Mouse (Mus musculus) fibroblast of lung, adult 2 months (primary cell): ENCODE results near the gene Tfe3.
"Not testable (repeated sequence)": the region's sequence is repeated elsewhere in the genome, so short reads cannot be mapped to it uniquely, and the experiment has no call there.

Experiments
- DNase-seq: peaks from one replicate; pipeline ENCODE4 v3.0.0-alpha.2; 2011; ENCODE audit warnings: low read depth

The Tfe3 gene

DNA sequence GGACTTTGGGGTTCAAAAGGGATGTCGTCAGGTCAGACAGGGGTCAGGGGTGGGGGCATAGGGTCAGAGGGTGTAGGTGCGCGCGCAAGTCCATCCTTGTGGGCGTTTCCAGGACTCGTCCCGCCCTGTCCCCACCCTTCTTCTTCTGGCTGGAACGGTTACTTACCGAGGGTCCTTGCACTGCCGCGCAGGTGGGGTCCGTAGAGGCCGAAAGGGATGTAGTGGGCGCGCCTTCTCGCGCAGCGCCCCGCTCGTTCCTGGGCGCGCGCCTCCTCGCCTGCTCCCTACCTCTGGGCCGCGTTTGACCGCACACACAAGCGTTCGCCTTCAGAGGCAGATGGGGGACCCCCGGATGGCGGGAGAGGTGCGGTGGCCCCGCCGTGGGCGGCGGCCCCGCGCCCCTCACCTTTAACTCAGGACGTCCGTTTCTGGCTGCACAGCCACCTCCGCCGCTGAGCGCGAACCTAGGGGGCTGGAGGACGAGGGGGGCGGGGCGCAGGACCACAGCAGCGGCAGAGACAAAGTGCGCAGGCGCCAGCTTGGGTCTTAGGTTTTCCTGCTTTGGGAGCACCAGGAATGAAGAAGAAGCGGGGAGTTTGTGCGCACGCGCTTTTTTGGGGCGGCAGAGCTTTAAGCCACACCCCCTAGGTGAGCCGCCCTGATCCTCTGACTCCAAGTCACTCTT lies 11.8 kb upstream of the Tfe3 start, which contains the start of gene Ccdc120:
TSS of gene Ccdc120 (minus strand) at position 474 of the 685 bp plus-strand sequence.
- DNase-seq, result no peak

GRCm38 (mm10) chrX:7753627-7754026 lies 8.7 kb upstream of the Tfe3 start:
- not testable (repeated sequence) for DNase-seq

GRCm38 (mm10) chrX:7762921-7763197 lies 499 bp downstream of the Tfe3 start:
- DNase-seq, result no peak

DNA sequence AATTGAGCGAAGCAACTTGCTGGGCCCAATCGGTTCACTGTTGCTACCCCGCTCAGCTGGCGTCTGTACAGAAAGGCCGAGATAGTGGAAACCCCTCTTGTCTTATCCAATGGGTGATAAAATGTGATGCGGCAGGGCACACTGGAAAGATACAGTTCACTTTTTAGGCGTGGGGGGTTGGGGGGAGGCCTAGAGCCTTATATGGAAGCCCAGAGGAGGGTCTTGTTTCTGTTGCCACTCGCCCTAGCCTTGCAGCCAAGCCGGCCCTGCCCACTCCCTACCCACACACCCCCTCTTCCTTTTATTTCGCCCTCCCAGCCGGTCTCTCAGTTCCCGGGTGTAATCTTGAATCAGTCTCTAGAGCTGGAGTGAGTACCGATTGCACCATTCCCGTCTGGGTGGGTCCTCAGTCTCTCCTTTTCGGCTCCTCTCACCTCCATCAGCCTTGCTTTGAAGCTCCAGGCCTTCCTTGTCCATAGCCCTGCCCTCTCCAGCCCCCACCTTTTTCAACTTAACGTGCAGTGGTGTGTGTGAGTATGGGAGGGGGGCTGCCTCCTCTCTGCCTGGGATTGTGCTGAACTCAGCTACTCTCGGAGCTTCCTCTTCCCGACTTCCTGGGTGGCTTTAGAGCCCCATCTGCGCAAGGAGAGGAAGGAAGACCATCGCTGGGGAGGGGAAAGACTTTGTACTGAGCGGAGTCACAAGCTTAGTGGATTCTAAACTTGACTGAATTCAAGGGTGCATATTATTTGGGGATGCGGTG lies 1.5 kb downstream of the Tfe3 start:
- no peak for DNase-seq

- DNase-seq, result no peak
Measured at GRCm38 (mm10) chrX:7764657-7765280, 2.4 kb downstream of the Tfe3 start.

GRCm38 (mm10) chrX:7765281-7765670 lies 2.9 kb downstream of the Tfe3 start:
- no peak for DNase-seq

- DNase-seq, result peak; percentile 71
Measured at GRCm38 (mm10) chrX:7765764-7766163, 3.4 kb downstream of the Tfe3 start.

DNA sequence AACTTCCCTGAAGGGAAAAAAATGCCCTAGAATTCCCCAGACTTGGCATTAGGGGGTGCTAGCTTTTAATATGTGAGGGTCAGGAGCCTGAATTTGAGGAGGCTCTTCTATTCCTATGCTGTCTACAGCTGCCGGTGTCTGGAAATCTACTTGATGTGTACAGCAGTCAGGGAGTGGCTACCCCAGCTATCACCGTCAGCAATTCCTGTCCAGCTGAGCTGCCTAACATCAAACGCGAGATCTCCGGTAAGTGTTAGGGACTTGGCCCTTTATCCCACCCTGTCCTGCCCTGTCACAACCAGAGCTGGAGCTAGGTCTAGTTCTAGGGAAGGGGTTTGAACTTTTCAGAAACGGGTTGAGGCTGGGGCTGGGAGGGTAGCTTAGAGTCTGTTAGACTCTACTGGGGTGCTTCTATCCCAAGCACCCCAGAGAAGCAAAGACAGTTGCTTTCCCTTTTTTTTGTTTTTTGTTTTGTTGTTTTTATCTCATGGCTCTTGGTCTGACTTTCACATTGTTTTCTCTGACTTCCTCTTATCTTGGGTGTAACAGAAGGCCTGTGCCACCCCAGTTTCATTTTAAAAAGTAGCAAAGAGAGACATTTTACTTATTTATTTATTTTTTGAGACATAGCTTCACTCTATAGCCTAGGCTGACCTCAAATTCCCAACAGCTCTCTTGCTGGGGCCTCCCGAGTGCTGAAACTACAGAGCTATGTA lies 7.1 kb downstream of the Tfe3 start:
- DNase-seq, result no peak

- DNase-seq, result no peak
Measured at GRCm38 (mm10) chrX:7772766-7773165, 10.4 kb downstream of the Tfe3 start.

DNA sequence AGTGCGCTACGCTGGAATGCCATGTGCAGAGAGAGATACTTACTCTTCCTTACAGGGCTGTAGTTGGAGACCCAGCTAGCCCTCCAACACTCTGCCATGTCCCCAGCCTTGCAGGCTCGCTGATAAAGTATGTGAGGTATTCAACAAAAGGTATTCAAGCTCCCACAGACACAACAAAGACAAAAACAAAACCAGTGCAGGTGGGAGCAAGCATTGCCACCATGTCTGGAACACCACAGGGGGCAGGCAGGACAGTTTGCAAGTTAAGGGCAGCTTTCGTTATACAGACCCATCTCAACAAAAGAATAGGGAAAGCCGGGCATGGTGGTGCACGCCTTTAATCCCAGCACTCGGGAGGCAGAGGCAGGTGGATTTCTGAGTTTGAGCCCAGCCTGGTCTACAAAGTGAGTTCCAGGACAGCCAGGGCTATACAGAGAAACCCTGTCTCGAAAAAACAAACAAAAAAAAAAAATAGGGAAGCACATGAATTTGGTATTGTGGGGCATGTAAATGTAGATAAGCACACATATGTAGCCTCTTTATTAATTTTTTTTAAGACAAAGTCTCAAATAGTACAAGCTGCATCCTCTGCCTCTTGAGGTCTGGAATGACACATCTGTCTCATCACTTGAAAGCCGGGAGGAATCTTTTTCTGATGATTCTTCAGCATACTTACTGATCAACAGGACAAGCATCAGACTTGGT lies 13.3 kb downstream of the Tfe3 start:
- no peak for DNase-seq

DNA sequence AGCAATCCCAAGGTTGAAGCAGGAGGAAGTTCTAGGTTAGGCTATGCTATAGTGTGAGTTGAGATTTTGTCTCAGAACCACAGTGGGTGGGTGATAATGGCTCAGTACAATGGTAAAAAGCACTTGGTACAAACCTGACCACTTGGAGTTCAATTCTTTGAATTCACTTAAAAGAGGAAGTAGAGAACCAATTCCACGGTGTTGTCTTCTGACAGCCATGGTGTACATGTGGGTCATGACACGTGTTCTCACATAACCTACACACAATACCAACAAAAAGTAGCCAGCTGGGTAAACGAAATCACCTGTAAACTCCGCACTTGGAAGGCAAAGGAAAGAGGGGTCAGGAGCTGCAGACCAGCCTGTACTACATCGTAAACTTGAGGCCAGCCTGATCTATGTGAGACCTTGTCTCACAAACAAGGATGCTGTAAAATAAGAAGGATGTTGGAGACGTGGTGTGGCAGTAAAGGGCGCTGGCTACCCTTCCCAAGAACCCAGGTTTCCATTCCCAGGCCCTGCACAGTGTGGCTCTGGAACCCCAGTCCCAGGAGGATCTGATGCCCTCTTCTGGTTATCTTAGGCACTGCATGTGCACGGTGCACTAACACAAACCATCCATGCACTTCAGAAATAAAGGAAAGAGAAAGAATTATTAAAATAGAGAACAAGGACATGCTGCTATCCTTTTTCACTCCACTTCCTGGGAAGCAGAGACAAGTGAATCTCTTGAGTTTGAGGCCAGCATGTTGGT lies 14.1 kb downstream of the Tfe3 start:
- no peak for DNase-seq

DNA sequence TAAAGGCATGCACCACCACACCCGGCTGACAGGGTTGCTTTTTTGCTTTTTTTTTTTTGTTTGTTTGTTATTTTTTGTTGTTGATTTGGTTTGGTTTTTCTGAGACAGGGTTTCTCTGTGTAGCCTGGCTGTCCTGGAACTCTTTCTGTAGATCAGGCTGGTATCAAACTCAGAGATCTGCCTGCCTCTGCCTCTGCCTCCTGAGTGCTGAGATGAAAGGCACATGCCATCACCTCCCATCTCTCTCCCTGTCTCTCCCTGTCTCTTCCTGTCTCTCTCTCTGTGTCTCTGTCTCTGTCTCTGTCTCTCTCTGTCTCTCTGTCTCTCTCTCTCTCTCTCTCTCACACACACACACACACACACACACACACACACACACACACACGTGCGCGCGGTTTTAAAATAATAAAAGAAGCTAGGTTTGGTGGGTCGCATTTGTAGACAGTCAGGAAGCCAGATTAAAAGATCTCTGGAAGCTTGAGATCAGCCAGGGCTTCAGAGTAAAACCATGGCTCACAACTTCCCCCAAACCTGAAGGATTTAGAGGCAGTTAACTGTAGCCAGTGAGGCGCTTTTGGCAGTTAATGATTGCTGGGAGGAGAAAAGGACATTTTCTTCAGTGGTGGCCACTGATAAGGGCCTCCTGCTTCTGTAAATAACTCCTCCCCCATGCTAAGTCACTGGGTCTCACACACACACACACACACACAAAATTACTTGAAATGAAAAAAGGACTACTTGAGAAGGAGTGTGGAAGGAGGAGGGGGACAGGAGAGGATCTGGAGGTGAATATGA lies 16.3 kb downstream of the Tfe3 start:
- no peak for DNase-seq

GRCm38 (mm10) chrX:7779294-7779693 lies 16.9 kb downstream of the Tfe3 start:
- DNase-seq, result no peak

DNA sequence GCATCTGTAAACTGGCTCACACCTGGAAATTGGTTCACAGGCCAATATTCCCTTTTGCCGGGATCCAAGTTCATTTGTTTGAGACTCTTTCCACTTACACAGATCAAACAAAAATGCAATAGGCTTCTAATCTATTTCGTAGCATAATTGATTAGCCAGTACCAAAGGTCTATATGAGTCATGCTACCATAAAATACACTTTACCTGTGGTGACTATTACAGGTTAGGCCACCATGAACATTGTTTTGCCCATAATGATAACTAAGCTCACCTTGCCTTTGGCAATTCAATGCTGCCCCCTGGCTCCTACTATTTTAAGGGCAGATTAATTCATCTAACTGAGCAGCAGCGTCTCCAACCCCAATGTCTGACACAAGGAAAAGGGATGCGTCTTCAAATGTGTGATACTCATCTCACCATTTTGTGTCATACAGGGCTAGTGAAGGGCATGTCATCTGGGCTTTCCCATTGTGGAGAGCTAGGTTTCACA lies 20.3 kb downstream of the Tfe3 start:
- DNase-seq, result no peak

GRCm38 (mm10) chrX:7789542-7790136 lies 27.3 kb downstream of the Tfe3 start, which contains the start of gene Gripap1:
TSS of gene Gripap1 (plus strand) at chrX:7789765.
- peak; percentile 58 for DNase-seq

DNA sequence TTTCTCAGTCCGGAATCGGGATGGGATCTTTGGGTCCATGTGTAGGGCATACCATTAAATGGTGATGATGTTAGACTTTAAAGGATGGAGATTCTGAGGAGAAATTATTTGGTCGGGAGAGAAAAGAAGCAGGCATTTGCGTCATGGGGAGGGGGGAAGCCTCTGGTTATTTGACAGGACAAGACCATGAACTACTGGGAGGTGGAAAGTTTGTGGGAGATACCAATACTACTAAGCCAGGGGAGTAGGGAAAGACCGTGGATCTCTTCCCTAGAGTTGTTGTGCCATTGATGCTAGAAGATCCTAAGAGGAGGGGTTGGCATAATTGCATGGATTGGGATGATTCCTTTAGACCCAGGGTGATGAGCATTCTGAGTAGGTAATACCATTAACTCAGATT lies 27.9 kb downstream of the Tfe3 start:
- no peak for DNase-seq

DNA sequence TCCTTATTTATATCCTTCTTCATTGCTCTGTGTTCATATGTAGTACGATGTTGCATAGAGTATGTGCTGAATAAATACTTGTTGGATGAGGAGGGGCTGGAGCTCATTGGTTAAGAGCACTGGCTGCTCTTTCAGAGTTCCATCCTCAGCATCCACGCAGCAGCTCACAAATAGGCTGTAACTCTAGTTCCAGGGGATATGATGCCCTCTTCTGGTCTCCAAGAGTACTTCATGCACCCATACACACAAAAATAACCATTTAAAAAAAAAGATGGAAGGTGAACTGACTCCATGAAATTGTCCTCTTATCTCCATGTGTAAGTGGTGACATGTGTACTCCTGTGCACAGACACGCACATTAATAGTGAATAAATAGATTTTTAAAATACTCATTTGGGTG lies 31.0 kb downstream of the Tfe3 start:
- DNase-seq, result no peak

GRCm38 (mm10) chrX:7795016-7795415 lies 32.7 kb downstream of the Tfe3 start:
- no peak for DNase-seq

GRCm38 (mm10) chrX:7797327-7797726 lies 35.0 kb downstream of the Tfe3 start:
- no peak for DNase-seq

DNA sequence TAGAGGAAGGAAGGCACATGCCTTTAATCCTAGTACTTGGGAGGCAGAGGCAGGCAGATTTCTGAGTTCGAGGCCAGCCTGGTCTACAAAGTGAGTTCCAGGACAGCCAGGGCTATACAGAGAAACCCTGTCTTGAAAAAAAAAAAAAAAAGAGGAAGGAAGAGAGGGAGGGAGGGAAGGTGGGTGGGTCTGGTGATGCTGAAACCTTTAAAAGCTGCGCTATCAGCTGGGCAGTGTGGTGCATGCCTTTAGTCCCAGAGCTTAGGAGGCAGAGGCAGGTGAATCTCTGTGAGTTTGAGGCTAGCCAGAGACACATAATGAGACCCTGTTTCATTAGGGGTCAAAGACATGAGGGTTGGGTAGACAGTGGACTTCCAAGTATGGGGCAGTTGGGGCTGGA lies 39.8 kb downstream of the Tfe3 start:
- not testable (repeated sequence) for DNase-seq
